Mouse (Mus musculus) kidney, postnatal 0 days (tissue): ENCODE measurements around the gene Tctn3. TPM values are rescaled to one million over a fixed set of nuclear protein-coding genes. Genes with fewer than 3 reads are reported as not detected.
A peak's percentile ranks its signal among the peaks of the same experiment; 100 is the strongest.

Experiments
- ATAC-seq: fragments of 200-750 bp; cut with Nextera tagmentation; replicated peaks from 2 replicates; pipeline ENCODE4 v1.8.0; 2017; ENCODE audit warnings: low read depth, moderate number of reproducible peaks, moderate TSS enrichment, moderate library complexity; ENCODE audit not compliant: low FRiP score
- DNase-seq: peaks from one replicate; pipeline ENCODE4 v3.0.0-alpha.2; 2016; ENCODE audit warnings: low spot score
- H3K27ac ChIP-seq: fragments of 300-500 bp; sonication (generic); 2 replicates; pipeline ENCODE4 v1.5.1; 2014; ENCODE audit warnings: mild to moderate bottlenecking
- H3K27me3 ChIP-seq: fragments of 300-500 bp; sonication (generic); 2 replicates; pipeline ENCODE4 v1.6.1; 2014; ENCODE audit warnings: low read length, mixed read lengths; ENCODE audit not compliant: insufficient read depth
- H3K36me3 ChIP-seq: fragments of 300-500 bp; sonication (generic); 2 replicates; pipeline ENCODE4 v1.6.1; 2014; ENCODE audit warnings: low read length, mixed read lengths; ENCODE audit not compliant: insufficient read depth
- H3K4me1 ChIP-seq: fragments of 300-500 bp; sonication (generic); replicated peaks from 2 replicates; pipeline ENCODE4 v1.6.1; 2014; ENCODE audit warnings: antibody characterized with exemption, low read length, mixed read lengths; ENCODE audit not compliant: insufficient read depth
- H3K4me2 ChIP-seq: fragments of 300-500 bp; sonication (generic); 2 replicates; pipeline ENCODE4 v1.6.1; 2014; ENCODE audit warnings: mild to moderate bottlenecking, low read length, moderate library complexity, mixed read lengths
- H3K4me3 ChIP-seq: fragments of 300-500 bp; sonication (generic); replicated peaks from 2 replicates; pipeline ENCODE4 v1.5.1; 2014; ENCODE audit warnings: low read depth, low read length
- H3K9ac ChIP-seq: fragments of 300-500 bp; sonication (generic); 2 replicates; pipeline ENCODE4 v1.6.1; 2014; ENCODE audit warnings: low read depth, low read length
- H3K9me3 ChIP-seq: fragments of 300-500 bp; sonication (generic); replicated peaks from 2 replicates; pipeline ENCODE4 v1.6.1; 2016; ENCODE audit warnings: low read length, inconsistent platforms, mixed read lengths
- CTCF ChIP-seq: IDR thresholded peaks from 2 replicates; pipeline ENCODE4 v1.5.1; 2016; ENCODE audit warnings: antibody characterized with exemption, low read depth, mild to moderate bottlenecking, moderate library complexity
- WGBS: fragments of 180-500 bp; shearing (Covaris S2); extraction: QIAGEN DNeasy Blood & Tissue Kit; methylation state at CpG from one replicate; pipeline ENCODE4 v1.1.7; 2014; 5-methylcytosine and 5-hydroxymethylcytosine counted together
- polyA plus RNA-seq: library from polyadenylated mRNA; unstranded; fragments of >200 nt; fragmentation: Nextera tagmentation; extraction: Ambion mirVana; gene quantifications from 2 replicates; pipeline ENCODE4 v1.2.1, GENCODE M21; 2015

Tctn3 gene
- polyA plus RNA-seq, 1 experiment from 2014 or later = 9.3 TPM

GRCm38 (mm10) chr19:40588847-40589529 lies 23.0 kb downstream of the Tctn3 start:
- DNase-seq (peak; percentile 96), ATAC-seq (peak; percentile 44)
- WGBS = under 1% methylated on average over 18 of the region's 18 CpGs
- H3K4me1 ChIP-seq = no peaks in the 10 kb centered on the region
- H3K9ac ChIP-seq = 0 out of 2 replicates have a peak overlapping the region, but pooled peaks have one; percentile 31
- H3K4me2 ChIP-seq = peak overlapping the region; percentile 80
- H3K27ac ChIP-seq = 0 out of 2 replicates have a peak overlapping the region, but pooled peaks have one; percentile 50
- peak overlapping the region; percentile 63 for H3K4me3 ChIP-seq
- no peaks in the 10 kb centered on the region for H3K9me3 ChIP-seq
- H3K27me3 ChIP-seq = no peaks in the 10 kb centered on the region
- H3K36me3 ChIP-seq = no peaks in the 10 kb centered on the region
- peak; percentile 78 for TF ChIP-seq CTCF

GRCm38 (mm10) chr19:40588293-40588654 lies 23.8 kb downstream of the Tctn3 start, which contains the start of gene Aldh18a1:
TSS of gene Aldh18a1 (minus strand) at chr19:40588463.
- WGBS = 0% methylated on average over 34 of the region's 34 CpGs

GRCm38 (mm10) chr19:40587491-40588292 lies 24.3 kb downstream of the Tctn3 start:
- no peak for TF ChIP-seq CTCF
- Histone ChIP-seq H3K4me2 (peak overlapping the region; percentile 80), H3K27me3 (no peaks in the 10 kb centered on the region), H3K4me3 (peak overlapping the region; percentile 63), H3K27ac (no peak overlapping the region), H3K9me3 (no peaks in the 10 kb centered on the region), H3K36me3 (no peaks in the 10 kb centered on the region), H3K4me1 (no peaks in the 10 kb centered on the region), H3K9ac (peak overlapping the region; percentile 57)
- WGBS = 2% methylated on average over 30 of the region's 30 CpGs
- DNase-seq (no peak), ATAC-seq (no peak)

More at GRCm38 (mm10) chr19:40588293-40588654, 23.8 kb downstream of the Tctn3 start, which contains the start of gene Aldh18a1:
- H3K27me3 ChIP-seq = no peaks in the 10 kb centered on the region
- H3K27ac ChIP-seq = no peak within 1 kb of the TSS
- peak within 1 kb of the TSS; percentile 57 for H3K9ac ChIP-seq
- H3K4me3 ChIP-seq = peak within 1 kb of the TSS; percentile 63
- peak; percentile 96 for DNase-seq
- ATAC-seq = peak; percentile 97
- no peaks in the 10 kb centered on the region for H3K9me3 ChIP-seq
- peak within 1 kb of the TSS; percentile 80 for H3K4me2 ChIP-seq
- H3K4me1 ChIP-seq = no peaks in the 10 kb centered on the region
- H3K36me3 ChIP-seq = no peaks in the 10 kb centered on the region
- TF ChIP-seq CTCF = no peak; the same call in 1 of the 2 replicates

GRCm38 (mm10) chr19:40586908-40587307 lies 25.1 kb downstream of the Tctn3 start:
- ATAC-seq (no peak), DNase-seq (no peak)
- no peak for TF ChIP-seq CTCF
- H3K27ac ChIP-seq = no peak overlapping the region
- no peak overlapping the region; the same call in 1 of the 2 replicates for H3K4me2 ChIP-seq
- 58% methylated on average over 7 of the region's 7 CpGs for WGBS
- H3K27me3 ChIP-seq = no peaks in the 10 kb centered on the region
- H3K4me3 ChIP-seq = no peak overlapping the region
- no peak overlapping the region for H3K9ac ChIP-seq
- H3K36me3 ChIP-seq = no peaks in the 10 kb centered on the region; the same call in 1 of the 2 replicates
- H3K9me3 ChIP-seq = no peaks in the 10 kb centered on the region
- H3K4me1 ChIP-seq = no peaks in the 10 kb centered on the region

- H3K4me1 ChIP-seq = no peaks in the 10 kb centered on the region
- H3K36me3 ChIP-seq = no peaks in the 10 kb centered on the region; the same call in 1 of the 2 replicates
- no peak overlapping the region for H3K4me2 ChIP-seq
- WGBS = 55% methylated on average over 5 of the region's 5 CpGs
- no peaks in the 10 kb centered on the region for H3K27me3 ChIP-seq
- H3K9ac ChIP-seq = no peak overlapping the region
- H3K4me3 ChIP-seq = no peak overlapping the region
- ATAC-seq = no peak
- no peak for TF ChIP-seq CTCF
- DNase-seq = no peak
- no peak overlapping the region for H3K27ac ChIP-seq
- H3K9me3 ChIP-seq = no peaks in the 10 kb centered on the region
These were observed 30.4 kb downstream of the Tctn3 start for GRCm38 (mm10) chr19:40581662-40582061.

GRCm38 (mm10) chr19:40580902-40581301 lies 31.1 kb downstream of the Tctn3 start:
- H3K27ac ChIP-seq = no peak overlapping the region
- H3K36me3 ChIP-seq = peaks cover 5% of the 10 kb centered on the region; the same call in 1 of the 2 replicates
- H3K9me3 ChIP-seq = no peaks in the 10 kb centered on the region
- ATAC-seq = no peak
- no peaks in the 10 kb centered on the region for H3K4me1 ChIP-seq
- no peaks in the 10 kb centered on the region for H3K27me3 ChIP-seq
- H3K4me3 ChIP-seq = no peak overlapping the region
- WGBS = 93% methylated on average over 2 of the region's 2 CpGs
- TF ChIP-seq CTCF = no peak
- H3K4me2 ChIP-seq = no peak overlapping the region
- no peak overlapping the region for H3K9ac ChIP-seq
- no peak for DNase-seq
